Mouse (Mus musculus) bone marrow macrophage, adult 2 months (primary cell): ENCODE data around the gene Src. TPM values are rescaled to one million over a fixed set of nuclear protein-coding genes. Genes with fewer than 3 reads are reported as not detected.

Source experiments
- H3K27ac ChIP-seq: 2 replicates; pipeline ENCODE4 v1.5.1; 2012; ENCODE audit warnings: low read depth, low read length; ENCODE audit not compliant: insufficient read depth
- H3K4me1 ChIP-seq: 2 replicates; pipeline ENCODE4 v1.6.1; 2012; ENCODE audit warnings: low read length; ENCODE audit not compliant: control insufficient read depth, insufficient read depth
- H3K4me3 ChIP-seq: 2 replicates; pipeline ENCODE4 v1.5.1; 2012; ENCODE audit warnings: mild to moderate bottlenecking, low read length, moderate library complexity; ENCODE audit not compliant: insufficient read depth
- CTCF ChIP-seq: IDR thresholded peaks from 2 replicates; pipeline ENCODE4 v1.5.1; 2012; ENCODE audit warnings: low read depth, mild to moderate bottlenecking, low read length, moderate library complexity
- POLR2A ChIP-seq: IDR thresholded peaks from 2 replicates; pipeline ENCODE4 v1.6.1; 2012; ENCODE audit warnings: mild to moderate bottlenecking, low read depth, low read length, borderline replicate concordance
- polyA plus RNA-seq: library from polyadenylated mRNA; stranded (reverse); fragments of >200 nt; gene quantifications from 2 replicates; pipeline ENCODE4 v1.2.4, GENCODE M21; 2012; ENCODE audit not compliant: missing spikeins, insufficient read depth, insufficient read length

Src gene
- polyA plus RNA-seq, 1 experiment: 3.4 TPM

GRCm38 (mm10) chr2:157517526-157517925 is 99.3 kb downstream of the Src start:
- Histone ChIP-seq H3K4me1 (peaks cover 22% of the 10 kb centered on the region), H3K4me3 (no peak overlapping the region)
- TF ChIP-seq POLR2A (no peak), CTCF (no peak)

GRCm38 (mm10) chr2:157518451-157518850 is 100.2 kb downstream of the Src start:
- peaks cover 15% of the 10 kb centered on the region for H3K4me1 ChIP-seq
- TF ChIP-seq CTCF (no peak), POLR2A (no peak)
- no peak overlapping the region for H3K27ac ChIP-seq
- no peak overlapping the region for H3K4me3 ChIP-seq

More at GRCm38 (mm10) chr2:157517526-157517925, 99.3 kb downstream of the Src start:
- no peak overlapping the region for H3K27ac ChIP-seq

- H3K4me3 ChIP-seq: no peak overlapping the region
- TF ChIP-seq CTCF: no peak
- no peak for TF ChIP-seq POLR2A
- H3K4me1 ChIP-seq: peaks cover 6% of the 10 kb centered on the region
- no peak overlapping the region for H3K27ac ChIP-seq
These were observed 101.2 kb downstream of the Src start for GRCm38 (mm10) chr2:157519452-157519851.

GRCm38 (mm10) chr2:157520496-157520895 is 102.3 kb downstream of the Src start:
- Histone ChIP-seq H3K27ac (no peak overlapping the region), H3K4me1 (no peaks in the 10 kb centered on the region), H3K4me3 (no peak overlapping the region)
- no peak for TF ChIP-seq POLR2A
- no peak for TF ChIP-seq CTCF

Other genes starting within 250 kb of the Src start
- 22.8 and 26.6 TPM in 2 replicates for gene Rbl1, start 213.9 kb upstream of the Src start, polyA plus RNA-seq
- gene Rpn2, start 139.4 kb upstream of the Src start, polyA plus RNA-seq: 175 and 184 TPM in 2 replicates
- gene Mroh8, start 138.9 kb upstream of the Src start, polyA plus RNA-seq: not detected in 2 replicates
- gene Ghrh, start 70.9 kb upstream of the Src start, polyA plus RNA-seq: not detected in 2 replicates
- gene Manbal, start 50.9 kb upstream of the Src start, polyA plus RNA-seq: 32.7 and 33.5 TPM in 2 replicates
- not detected in 2 replicates for gene Nnat, start 141.6 kb downstream of the Src start, polyA plus RNA-seq
- 33.5 and 37.3 TPM in 2 replicates for gene Blcap, start 152.8 kb downstream of the Src start, polyA plus RNA-seq